Mouse (Mus musculus) kidney, postnatal 0 days (tissue): ENCODE measurements at regions not wholly inside any gene's neighbourhood (a gene's known extent, or its start where the extent isn't known, plus 50 kb on each side); places are given as distances from the start of the nearest gene placed in this dataset.

Experiments
- ATAC-seq: fragments of 200-750 bp; cut with Nextera tagmentation; replicated peaks from 2 replicates; pipeline ENCODE4 v1.8.0; 2017; ENCODE audit warnings: low read depth, moderate number of reproducible peaks, moderate TSS enrichment, moderate library complexity; ENCODE audit not compliant: low FRiP score
- DNase-seq: peaks from one replicate; pipeline ENCODE4 v3.0.0-alpha.2; 2016; ENCODE audit warnings: low spot score
- H3K27ac ChIP-seq: fragments of 300-500 bp; sonication (generic); 2 replicates; pipeline ENCODE4 v1.5.1; 2014; ENCODE audit warnings: mild to moderate bottlenecking
- H3K27me3 ChIP-seq: fragments of 300-500 bp; sonication (generic); 2 replicates; pipeline ENCODE4 v1.6.1; 2014; ENCODE audit warnings: low read length, mixed read lengths; ENCODE audit not compliant: insufficient read depth
- H3K36me3 ChIP-seq: fragments of 300-500 bp; sonication (generic); 2 replicates; pipeline ENCODE4 v1.6.1; 2014; ENCODE audit warnings: low read length, mixed read lengths; ENCODE audit not compliant: insufficient read depth
- H3K4me1 ChIP-seq: fragments of 300-500 bp; sonication (generic); replicated peaks from 2 replicates; pipeline ENCODE4 v1.6.1; 2014; ENCODE audit warnings: antibody characterized with exemption, low read length, mixed read lengths; ENCODE audit not compliant: insufficient read depth
- H3K4me2 ChIP-seq: fragments of 300-500 bp; sonication (generic); 2 replicates; pipeline ENCODE4 v1.6.1; 2014; ENCODE audit warnings: mild to moderate bottlenecking, low read length, moderate library complexity, mixed read lengths
- H3K4me3 ChIP-seq: fragments of 300-500 bp; sonication (generic); replicated peaks from 2 replicates; pipeline ENCODE4 v1.5.1; 2014; ENCODE audit warnings: low read depth, low read length
- H3K9ac ChIP-seq: fragments of 300-500 bp; sonication (generic); 2 replicates; pipeline ENCODE4 v1.6.1; 2014; ENCODE audit warnings: low read depth, low read length
- H3K9me3 ChIP-seq: fragments of 300-500 bp; sonication (generic); replicated peaks from 2 replicates; pipeline ENCODE4 v1.6.1; 2016; ENCODE audit warnings: low read length, inconsistent platforms, mixed read lengths
- CTCF ChIP-seq: IDR thresholded peaks from 2 replicates; pipeline ENCODE4 v1.5.1; 2016; ENCODE audit warnings: antibody characterized with exemption, low read depth, mild to moderate bottlenecking, moderate library complexity
- WGBS: fragments of 180-500 bp; shearing (Covaris S2); extraction: QIAGEN DNeasy Blood & Tissue Kit; methylation state at CpG from one replicate; pipeline ENCODE4 v1.1.7; 2014; 5-methylcytosine and 5-hydroxymethylcytosine counted together

- H3K4me3 ChIP-seq, result no peak overlapping the region
- TF ChIP-seq CTCF, result no peak
- H3K27me3 ChIP-seq, result no peaks in the 10 kb centered on the region
- no peaks in the 10 kb centered on the region for H3K9me3 ChIP-seq
- no peaks in the 10 kb centered on the region for H3K4me1 ChIP-seq
- no peaks in the 10 kb centered on the region for H3K36me3 ChIP-seq
- ATAC-seq (no peak), DNase-seq (no peak)
- no peak overlapping the region for H3K9ac ChIP-seq
- H3K27ac ChIP-seq, result no peak overlapping the region
- WGBS, result 86% methylated on average over 15 of the region's 15 CpGs
- H3K4me2 ChIP-seq, result no peak overlapping the region
Observed at GRCm38 (mm10) chr13:101286029-101286917, 453.0 kb upstream of the Slc30a5 start.

- no peaks in the 10 kb centered on the region for H3K27me3 ChIP-seq
- peaks cover 5% of the 10 kb centered on the region; the same call in 1 of the 2 replicates for H3K4me1 ChIP-seq
- ATAC-seq (no peak), DNase-seq (no peak)
- H3K9me3 ChIP-seq, result no peaks in the 10 kb centered on the region
- no peak overlapping the region for H3K4me2 ChIP-seq
- H3K36me3 ChIP-seq, result no peaks in the 10 kb centered on the region
- H3K4me3 ChIP-seq, result no peak overlapping the region
- TF ChIP-seq CTCF, result no peak
- WGBS, result 60% methylated on average over 1 of the region's 1 CpGs
- no peak overlapping the region for H3K9ac ChIP-seq
- H3K27ac ChIP-seq, result no peak overlapping the region
Observed at GRCm38 (mm10) chr13:101278127-101278526, 444.9 kb upstream of the Slc30a5 start.

- H3K27ac ChIP-seq, result no peak overlapping the region
- H3K4me1 ChIP-seq, result peaks cover 5% of the 10 kb centered on the region; the same call in 1 of the 2 replicates
- no peaks in the 10 kb centered on the region for H3K27me3 ChIP-seq
- no peaks in the 10 kb centered on the region for H3K36me3 ChIP-seq
- WGBS, result 86% methylated on average over 2 of the region's 2 CpGs
- no peak for ATAC-seq
- no peaks in the 10 kb centered on the region for H3K9me3 ChIP-seq
- no peak overlapping the region for H3K9ac ChIP-seq
- no peak overlapping the region for H3K4me2 ChIP-seq
- no peak for TF ChIP-seq CTCF
- no peak overlapping the region for H3K4me3 ChIP-seq
- no peak for DNase-seq
Observed at GRCm38 (mm10) chr13:101276766-101277165, 443.5 kb upstream of the Slc30a5 start.

GRCm38 (mm10) chr13:101274470-101275141 is 441.4 kb upstream of the Slc30a5 start:
- H3K4me2 ChIP-seq, result no peak overlapping the region
- no peaks in the 10 kb centered on the region for H3K27me3 ChIP-seq
- no peaks in the 10 kb centered on the region for H3K9me3 ChIP-seq
- no peak for TF ChIP-seq CTCF
- peak; percentile 75 for ATAC-seq
- WGBS, result 52% methylated on average over 7 of the region's 7 CpGs
- no peak overlapping the region for H3K4me3 ChIP-seq
- peak; percentile 10 for DNase-seq
- H3K4me1 ChIP-seq, result peaks cover 5% of the 10 kb centered on the region; the same call in 1 of the 2 replicates
- no peaks in the 10 kb centered on the region for H3K36me3 ChIP-seq
- no peak overlapping the region for H3K9ac ChIP-seq
- H3K27ac ChIP-seq, result peak overlapping the region; percentile 62

GRCm38 (mm10) chr13:101273321-101273720 is 440.1 kb upstream of the Slc30a5 start:
- no peaks in the 10 kb centered on the region for H3K36me3 ChIP-seq
- no peak for ATAC-seq
- no peak overlapping the region for H3K4me3 ChIP-seq
- no peaks in the 10 kb centered on the region for H3K27me3 ChIP-seq
- DNase-seq, result no peak
- no peak overlapping the region for H3K27ac ChIP-seq
- no peak overlapping the region for H3K9ac ChIP-seq
- no peaks in the 10 kb centered on the region for H3K9me3 ChIP-seq
- H3K4me2 ChIP-seq, result no peak overlapping the region
- TF ChIP-seq CTCF, result no peak
- 87% methylated on average over 7 of the region's 7 CpGs for WGBS
- H3K4me1 ChIP-seq, result peaks cover 5% of the 10 kb centered on the region; the same call in 1 of the 2 replicates

- no peak for ATAC-seq
Observed at GRCm38 (mm10) chr13:101253698-101254468, 420.7 kb upstream of the Slc30a5 start.

More at GRCm38 (mm10) chr13:101253698-101254468, 420.7 kb upstream of the Slc30a5 start:
- 53% methylated on average over 5 of the region's 5 CpGs for WGBS
- H3K27me3 ChIP-seq, result no peaks in the 10 kb centered on the region
- H3K4me1 ChIP-seq, result no peaks in the 10 kb centered on the region
- no peak overlapping the region for H3K27ac ChIP-seq
- no peaks in the 10 kb centered on the region for H3K36me3 ChIP-seq
- no peak overlapping the region for H3K4me3 ChIP-seq
- no peak for TF ChIP-seq CTCF
- H3K9ac ChIP-seq, result no peak overlapping the region
- no peaks in the 10 kb centered on the region for H3K9me3 ChIP-seq
- peak; percentile 18 for DNase-seq
- H3K4me2 ChIP-seq, result no peak overlapping the region
